Mouse (Mus musculus): ENCODE measurements around the gene Cachd1. TPM values are rescaled to one million over a fixed set of nuclear protein-coding genes. Genes with fewer than 3 reads are reported as not detected.
A peak's percentile ranks its signal among the peaks of the same experiment; 100 is the strongest.

The Cachd1 gene
- total RNA-seq (2021): 1 to 10 TPM; 3.5 to 4.8 TPM

DNA sequence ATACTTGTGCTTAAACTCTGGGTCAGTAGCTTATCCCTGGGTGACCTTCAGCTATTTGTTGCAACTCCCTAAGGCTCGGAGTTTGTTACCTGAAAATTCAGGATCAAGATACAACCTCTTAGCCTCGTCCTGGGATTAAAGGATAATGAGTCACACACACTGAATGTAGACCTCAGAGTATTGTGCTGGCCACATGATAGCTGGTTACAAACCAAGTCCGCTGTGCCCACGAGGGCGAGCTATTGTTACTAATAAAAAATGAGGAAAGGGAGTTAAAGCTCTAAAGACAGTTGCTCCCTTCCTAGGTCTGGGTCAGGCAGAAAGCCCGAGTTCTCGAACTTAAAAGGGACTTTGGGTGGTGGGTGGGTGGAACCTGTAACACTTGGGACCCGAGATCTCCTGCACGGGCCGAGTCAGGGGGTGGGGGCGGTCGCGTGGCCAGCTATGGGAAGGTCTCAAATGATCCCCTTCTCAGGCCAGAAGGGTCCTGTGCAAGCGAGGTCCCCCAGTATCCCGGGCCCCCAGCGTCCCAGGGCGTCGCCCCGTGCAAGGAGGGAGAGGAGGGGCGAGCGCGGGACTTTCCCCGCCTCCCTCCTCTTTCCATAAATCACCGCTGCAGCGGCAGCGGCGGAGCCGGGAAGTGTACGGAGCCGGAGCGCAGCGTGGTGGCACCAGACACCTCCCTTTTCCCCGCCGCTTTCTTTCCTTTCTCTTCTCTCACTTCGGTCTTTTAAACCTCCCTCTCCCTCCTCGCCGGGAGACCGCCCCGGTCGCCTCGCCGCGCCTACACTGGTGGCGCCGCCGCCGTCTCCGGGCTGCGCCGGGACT is at the start of gene Cachd1:
Gene Cachd1, plus strand, starts transcription at position 633 of the 828 bp plus-strand sequence.
- peak; percentile 72 to 79 for DNase-seq
- intact Hi-C loops (cut with DNase I): loop anchor here (5.0 kb wide), 2 partner anchors 91 to 211 kb away; no protein-coding TSS in a partner anchor

DNA sequence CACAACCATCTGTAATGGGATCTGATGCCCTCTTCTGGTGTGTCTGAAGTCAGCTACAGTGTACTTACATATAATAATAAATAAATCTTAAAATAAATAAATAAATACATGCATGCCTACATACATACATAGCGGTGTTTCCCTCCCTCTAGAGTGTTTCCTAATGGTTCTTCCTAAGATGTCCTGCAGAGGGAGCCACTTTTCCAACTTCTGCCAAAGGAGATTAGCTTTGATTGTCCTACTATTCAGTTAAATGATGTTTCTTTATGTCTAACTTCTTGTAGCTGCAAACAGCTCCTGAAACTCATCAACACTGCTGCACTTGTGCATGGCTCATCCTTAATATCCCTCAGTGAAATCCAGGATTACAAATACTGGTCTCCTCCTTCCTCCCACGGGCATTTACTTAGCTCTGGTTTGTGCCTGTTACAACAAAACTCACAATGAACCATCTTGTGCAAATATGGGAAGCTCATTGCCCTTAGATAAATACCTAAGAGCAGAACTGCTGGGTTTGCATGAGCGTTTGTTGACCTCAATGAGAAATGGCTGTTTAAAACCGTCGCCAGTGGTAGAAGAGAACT is 47.5 kb upstream of the Cachd1 start:
- DNase-seq: no peak
- intact Hi-C loops (cut with DNase I): loop anchor here (2.0 to 5.0 kb wide), 3 partner anchors 140 to 413 kb away; no protein-coding TSS in a partner anchor

DNA sequence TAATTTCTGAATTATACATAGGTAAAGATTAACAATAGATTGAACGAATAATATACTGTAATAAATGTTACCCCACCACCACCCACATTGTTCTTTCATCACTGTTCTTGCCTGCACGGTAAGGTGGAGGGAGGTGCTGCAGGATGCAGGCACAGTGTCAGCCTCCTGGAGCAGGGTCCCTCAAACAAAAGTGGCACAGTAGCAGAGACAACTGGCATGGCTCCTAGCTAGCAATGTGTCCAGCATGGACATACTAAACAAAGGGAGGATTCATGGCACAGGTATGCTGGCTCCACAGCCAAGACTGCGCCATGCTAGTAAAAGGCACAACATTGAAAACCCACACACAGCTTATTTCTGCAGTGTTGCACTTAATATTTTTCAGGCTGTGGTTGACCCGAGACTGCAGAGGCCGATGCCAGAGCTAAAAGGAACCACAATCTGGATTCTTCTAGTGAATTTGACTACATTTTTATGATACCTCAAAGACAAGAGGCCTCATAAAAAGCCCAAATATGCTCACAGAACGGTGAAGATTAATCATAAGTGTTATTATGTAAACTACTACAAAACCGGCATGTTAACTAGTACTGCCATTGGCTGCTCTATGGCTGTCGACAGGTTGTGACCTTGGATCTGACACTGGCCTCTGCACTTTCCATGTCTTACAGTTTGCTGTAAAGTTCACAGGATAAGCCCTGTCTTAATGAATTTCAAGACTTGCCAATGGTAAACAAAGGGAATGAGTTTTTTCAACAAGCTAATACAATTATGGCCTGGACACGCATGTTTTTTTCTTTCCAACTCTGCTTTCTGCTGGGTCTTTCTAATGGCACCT is 41.2 kb upstream of the Cachd1 start:
- intact Hi-C loops (cut with DNase I): no loop called here
- no peak for DNase-seq

DNA sequence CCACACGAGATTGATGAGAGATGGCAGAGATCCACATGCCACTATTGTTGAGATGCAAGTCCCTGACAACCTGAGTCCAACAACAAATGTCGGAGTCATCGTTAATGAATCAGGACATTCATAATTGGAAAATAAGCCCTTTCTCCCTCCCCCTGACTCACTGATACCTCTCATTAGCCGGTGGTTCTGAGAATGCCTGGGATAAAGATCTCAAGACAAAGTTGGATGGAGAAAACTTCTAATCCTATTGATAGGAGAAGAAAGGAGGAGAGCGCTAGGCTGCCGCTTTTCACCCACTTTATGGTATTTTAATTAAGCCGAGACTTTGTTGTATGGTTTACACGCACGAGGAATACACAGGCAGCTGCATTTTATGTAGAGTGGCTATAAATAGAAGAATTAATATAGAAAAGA is 40.5 kb upstream of the Cachd1 start:
- intact Hi-C loops (cut with DNase I): no loop called here
- no peak for DNase-seq

DNA sequence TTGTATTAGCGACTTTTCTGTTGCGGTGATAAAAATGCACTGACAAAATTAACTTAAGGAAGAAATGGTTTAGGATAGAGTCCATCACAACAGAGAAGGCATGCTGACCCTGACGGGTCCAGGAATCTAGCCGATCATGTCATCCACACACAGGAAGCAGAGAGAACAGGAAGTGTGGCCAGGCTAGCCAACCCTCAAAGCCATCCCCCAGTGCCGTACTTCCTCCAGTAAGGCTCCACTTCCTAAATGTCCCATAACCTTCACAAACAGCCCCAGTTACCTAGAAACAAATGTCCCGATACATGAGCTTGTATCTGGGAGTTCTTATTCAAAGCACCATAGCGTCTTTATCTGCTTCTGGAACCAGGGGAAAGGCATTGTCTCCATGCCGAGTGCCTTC is 32.9 kb upstream of the Cachd1 start:
- DNase-seq: no peak
- intact Hi-C loops (cut with DNase I): no loop called here

DNA sequence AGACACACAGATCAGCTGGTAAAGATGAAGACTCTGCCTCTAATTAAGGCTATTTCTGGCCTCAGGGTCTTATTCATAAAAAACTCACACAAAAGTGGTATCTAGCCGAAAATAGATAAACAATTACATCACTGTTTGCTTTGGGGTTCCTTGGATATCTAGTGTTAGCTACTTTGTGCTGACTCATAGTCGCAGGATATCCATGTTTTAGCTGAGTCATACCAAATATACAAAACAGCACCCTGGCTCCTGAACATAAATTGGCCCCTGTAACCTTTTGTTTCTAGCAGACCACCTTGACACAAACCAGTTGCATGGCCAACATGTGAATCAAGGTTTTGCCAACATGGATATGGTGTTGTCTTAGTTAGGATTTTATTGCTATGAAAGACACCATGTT is 24.2 kb upstream of the Cachd1 start:
- DNase-seq: no peak
- intact Hi-C loops (cut with DNase I): no loop called here

DNA sequence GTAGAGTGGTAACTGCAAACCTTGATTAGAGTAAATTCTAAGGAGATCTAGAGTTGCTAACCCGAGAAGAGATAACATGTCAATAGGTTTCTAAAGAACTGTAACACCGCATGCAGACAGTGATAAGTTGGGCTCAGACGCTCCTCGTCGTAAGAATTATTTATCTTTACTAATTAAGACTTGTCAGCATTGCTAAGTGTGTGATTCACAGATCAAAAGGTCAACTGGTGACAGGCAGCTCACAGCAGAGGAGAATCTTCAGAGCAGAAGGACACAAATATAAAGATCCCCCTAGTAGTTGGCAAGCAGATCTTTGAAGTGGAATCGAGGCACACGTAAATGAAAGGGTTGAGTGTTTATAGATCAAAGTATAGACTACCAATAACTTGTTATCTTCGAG is 20.8 kb upstream of the Cachd1 start:
- intact Hi-C loops (cut with DNase I): no loop called here

DNA sequence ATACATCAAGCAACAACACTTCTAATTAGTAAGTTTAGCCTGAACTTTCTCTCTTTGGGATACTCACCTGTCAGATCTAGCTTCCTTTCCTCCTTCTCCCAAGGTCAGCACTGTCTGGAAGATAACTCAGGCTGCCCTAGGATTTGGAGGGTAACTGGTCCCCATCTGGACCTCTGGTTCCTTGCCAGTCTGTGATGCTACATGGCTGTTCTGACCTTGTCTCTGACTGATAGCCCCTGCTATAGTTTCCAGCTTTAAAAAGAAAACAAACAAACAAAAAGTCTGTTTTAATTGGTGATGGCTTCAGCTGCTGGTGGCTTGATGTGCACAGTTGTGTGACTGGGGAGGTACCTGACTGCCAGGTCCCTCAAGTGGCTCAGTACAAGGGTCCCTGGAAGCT is 20.0 kb upstream of the Cachd1 start:
- no peak for DNase-seq
- intact Hi-C loops (cut with DNase I): no loop called here

More for the DNA sequence above, 20.8 kb upstream of the Cachd1 start:
- no peak for DNase-seq

DNA sequence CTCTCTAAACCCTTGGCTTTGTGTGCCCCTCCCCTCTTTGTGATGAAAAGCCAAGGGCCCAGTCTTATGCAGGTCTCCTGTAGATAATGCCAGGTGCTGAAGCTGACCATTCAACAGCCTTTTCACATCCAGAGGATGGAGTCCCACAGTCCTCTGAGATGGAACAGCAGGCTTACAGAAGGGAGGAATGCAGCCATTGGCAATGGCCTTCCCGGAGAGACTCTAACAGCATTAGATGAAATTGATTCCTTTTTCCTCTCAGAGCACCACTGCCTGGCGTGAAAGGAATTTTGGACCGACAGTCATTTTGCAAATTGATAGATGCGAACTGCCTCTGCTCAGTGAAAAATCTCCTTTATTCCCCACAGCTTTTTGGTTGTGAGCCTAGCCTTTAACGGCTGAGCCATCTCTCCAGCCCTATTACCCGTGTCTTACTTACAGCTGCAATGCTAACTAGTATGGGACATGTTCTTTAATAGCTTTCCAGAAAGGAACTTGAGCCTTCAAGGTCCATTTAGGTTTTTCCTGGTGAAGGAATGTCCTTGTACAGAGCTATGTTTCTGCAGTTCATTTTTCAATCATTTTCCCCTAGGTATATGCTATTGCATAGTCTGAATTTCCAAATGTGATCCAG is 18.1 kb upstream of the Cachd1 start:
- DNase-seq: no peak
- intact Hi-C loops (cut with DNase I): no loop called here

DNA sequence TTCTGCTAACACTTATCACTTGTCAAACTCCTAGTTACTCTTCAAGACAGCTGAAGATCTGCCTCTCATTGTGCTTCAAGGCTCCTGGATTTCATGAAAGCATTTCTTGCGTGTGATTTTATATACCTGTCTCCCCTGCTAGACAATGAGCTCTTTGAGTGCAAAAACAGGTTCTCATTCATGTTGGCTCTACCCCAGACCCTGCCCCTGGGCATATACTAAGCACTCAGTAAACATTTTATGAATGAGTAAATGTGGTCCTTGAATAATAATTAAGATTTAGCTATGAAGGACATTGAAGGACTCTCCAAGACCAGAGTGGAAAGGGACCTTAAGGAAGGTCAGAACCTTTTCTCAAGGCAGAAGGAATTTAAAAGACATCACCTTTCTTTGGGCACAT is 16.9 kb upstream of the Cachd1 start:
- DNase-seq: no peak
- intact Hi-C loops (cut with DNase I): no loop called here

DNA sequence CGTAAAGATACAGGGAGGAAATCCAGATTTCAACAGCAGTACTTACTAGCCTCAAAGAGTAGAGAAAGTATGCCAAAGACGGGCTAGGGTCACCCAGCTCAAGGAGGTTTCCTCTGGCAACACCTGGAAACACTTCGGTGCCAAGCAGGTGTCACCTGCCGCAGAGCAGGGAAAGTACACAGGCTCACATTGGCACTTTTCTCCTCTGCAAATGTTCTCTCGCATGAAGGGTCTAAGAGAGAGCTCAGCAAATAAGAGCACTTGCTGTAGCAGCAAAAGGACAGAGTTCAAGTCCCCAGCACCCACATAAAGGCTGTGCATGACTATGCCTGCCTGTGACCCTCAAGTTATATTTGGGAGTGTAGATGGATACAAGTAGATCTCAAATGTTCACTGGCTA is 16.1 kb upstream of the Cachd1 start:
- intact Hi-C loops (cut with DNase I): no loop called here
- DNase-seq: no peak

DNA sequence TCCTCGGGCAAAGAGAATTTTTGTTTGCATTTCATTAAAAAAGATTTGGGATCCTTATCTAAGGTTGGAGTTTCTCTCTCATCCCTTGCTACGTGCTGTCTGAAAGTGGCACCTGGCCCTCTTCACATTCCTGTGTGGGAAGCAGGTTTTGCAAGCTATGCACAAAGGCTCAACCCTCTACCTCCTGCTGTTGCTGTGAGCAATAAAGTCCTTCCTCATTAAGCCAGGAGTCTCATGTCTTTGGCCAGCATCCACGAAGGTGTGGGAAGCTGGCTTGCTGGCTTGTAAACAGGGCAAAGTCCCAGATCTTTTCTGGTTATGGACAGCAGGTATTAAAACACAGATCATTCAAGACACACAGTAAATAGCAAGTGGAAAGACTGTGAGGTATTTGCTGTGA is 7.9 kb upstream of the Cachd1 start:
- DNase-seq: no peak
- intact Hi-C loops (cut with DNase I): no loop called here

DNA sequence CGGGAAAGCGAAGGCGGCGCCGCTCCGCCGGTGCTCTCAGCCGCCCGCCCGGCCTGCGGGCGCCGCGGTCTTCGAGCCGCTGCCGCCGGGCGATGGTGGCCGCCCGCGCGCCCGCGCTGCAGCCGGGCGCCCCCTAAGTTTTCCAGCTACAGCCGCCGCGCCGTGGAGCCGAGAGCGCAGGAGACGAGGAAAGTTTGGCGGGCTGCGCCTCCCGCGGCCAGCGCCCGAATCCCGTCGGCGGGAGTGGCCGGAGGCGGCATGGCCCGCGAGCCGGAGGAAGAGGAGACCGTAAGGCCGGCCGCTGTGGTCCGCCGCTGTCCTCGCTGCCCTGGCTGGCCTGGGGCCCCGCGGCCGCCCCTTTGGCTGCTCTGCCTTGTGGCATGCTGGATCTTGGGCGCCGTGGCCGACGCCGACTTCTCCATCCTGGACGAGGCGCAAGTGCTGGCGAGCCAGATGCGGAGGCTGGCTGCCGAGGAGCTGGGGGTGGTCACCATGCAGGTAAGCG is 448 bp downstream of the Cachd1 start:
- peak in 1 of 2 experiments; percentile 65 for DNase-seq
- intact Hi-C loops (cut with DNase I): loop anchor here (5.0 kb wide), 2 partner anchors 90 to 210 kb away; no protein-coding TSS in a partner anchor

DNA sequence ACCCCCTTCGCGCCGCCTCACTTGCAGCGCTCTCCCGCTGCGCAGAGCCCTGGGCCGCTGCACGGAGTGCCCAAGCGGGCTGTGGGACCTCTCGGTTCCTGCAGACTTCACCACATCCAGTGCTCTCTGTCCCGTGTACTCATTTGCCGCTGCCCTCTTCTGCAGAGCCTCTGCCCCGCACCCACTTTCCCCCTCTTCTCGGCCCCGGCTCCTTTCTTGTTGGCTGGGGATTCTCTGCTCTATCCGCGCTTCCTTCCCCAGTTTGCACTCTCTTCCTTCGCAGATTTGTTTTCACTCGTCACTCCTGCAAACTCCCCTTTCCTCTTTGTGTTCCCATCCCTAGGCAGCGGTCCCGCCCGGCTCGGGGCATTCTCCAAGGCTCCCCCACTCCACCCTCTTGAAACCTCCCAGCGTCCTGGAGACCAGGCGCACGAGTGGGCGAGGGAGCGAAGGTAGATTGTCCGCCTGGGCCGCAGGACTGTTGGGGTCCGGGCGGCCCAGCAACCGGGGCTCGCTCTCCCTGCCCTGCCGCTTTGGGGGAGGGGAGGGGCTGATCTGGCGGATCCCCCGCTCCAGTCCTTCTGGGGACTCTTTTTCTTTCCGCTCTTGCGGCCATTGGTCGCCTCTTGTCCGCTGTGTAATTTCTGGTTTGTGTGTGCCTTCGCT is 1.0 kb downstream of the Cachd1 start:
- intact Hi-C loops (cut with DNase I): loop anchor here (5.0 kb wide), 2 partner anchors 90 to 210 kb away; no protein-coding TSS in a partner anchor
- DNase-seq: peak; percentile 40 to 52

DNA sequence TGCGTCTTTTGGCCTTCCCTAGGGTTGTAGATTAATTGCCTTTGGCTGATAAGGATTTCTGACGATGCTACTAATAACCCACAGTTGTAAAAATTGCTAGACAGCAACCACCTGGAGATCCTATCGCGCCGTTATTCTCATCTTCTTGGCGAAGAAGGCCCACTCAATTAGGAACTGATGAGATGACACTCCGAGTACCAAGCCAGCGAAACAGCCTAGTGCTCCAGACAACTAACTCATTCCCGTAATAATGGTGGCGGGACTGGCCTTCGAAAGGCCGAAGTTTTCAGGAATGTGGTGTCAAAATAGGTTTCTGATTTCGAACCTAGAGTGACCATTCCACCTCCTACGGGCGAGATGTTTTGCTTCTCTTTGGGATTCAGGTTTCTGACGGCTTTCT is 1.6 kb downstream of the Cachd1 start:
- intact Hi-C loops (cut with DNase I): loop anchor here (5.0 kb wide), 2 partner anchors 89 to 209 kb away; no protein-coding TSS in a partner anchor
- DNase-seq: no peak

DNA sequence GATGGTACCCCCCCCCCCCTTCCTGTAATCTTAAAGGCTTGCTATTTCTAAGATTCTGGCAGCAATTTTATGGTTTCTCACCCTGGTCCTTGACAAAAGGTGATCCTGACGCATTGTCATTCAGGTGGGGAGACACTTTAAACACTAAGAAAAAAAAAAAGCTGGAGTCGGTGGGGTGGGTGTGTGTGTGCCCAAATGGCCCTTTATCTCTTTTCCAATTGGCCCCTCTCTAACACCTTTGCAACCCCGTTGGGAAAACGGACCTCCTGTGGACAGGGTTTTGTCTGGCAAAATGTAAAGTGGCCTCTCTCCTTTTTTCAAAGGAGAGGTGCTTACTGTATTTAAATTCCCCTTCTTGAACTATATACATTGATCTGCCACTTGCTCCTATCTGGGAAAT is 2.5 kb downstream of the Cachd1 start:
- DNase-seq: no peak
- intact Hi-C loops (cut with DNase I): loop anchor here (5.0 kb wide), 2 partner anchors 88 to 208 kb away; no protein-coding TSS in a partner anchor

DNA sequence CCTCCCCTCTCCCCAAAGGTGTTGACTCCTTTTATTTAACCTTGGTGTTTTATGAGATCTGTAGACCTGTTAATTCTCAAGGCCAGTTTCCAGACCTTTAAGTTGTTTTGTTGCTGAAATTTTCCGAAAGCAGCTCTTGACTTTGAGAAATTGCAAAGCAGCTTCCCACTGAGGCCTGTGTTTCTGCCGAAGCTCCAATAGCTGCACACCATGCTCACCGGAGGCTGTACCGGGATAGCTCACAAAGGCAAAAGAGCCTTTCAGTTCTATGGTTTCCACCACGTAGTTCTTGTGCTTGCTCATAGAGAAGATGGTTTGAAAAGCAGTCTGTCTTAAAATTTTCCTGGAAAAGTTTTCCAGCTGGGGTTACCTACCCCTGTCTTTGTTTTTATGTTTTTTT is 3.2 kb downstream of the Cachd1 start:
- DNase-seq: no peak
- intact Hi-C loops (cut with DNase I): loop anchor here (5.0 kb wide), 2 partner anchors 88 to 208 kb away; no protein-coding TSS in a partner anchor

DNA sequence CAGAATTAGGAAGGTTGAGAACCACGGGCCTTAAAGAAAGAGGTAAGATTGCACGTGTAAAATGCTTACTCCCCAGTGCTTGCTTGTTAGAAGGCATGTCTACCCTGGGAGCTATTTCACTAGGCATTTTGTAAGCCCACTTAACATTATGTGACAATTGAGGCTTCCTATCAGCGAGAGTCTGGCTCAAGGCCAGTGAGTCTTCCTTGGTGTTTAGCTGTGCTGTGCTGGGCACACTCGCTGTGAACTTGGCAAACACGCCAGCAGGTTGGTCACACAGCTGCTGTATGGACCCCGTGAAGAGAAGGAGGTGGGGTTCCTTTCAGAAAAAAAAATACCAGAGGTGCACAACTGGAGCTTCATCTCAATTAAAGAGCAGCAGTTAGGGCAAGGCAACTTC is 4.4 kb downstream of the Cachd1 start:
- intact Hi-C loops (cut with DNase I): no loop called here
- DNase-seq: no peak

DNA sequence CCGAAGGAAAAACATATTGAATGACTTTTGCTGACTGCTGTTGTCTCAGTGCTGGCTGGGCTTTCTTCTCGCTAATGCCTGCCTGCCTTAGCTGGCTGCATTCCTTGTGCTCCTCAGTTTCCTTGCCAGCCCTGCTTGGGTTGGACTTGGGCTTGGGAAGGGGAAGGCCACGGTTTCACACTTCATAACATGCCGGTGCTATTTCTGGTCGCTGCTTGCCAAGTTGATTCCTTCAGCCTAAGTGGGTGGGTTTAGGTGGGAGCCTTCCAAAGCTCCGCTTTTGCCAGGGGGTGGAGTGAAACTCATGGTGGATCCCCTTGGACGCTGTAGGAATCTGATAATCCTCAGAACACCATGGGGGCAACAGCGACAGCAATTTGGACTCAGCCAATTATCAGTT is 5.9 kb downstream of the Cachd1 start:
- peak; percentile 22 to 30 for DNase-seq
- intact Hi-C loops (cut with DNase I): no loop called here

DNA sequence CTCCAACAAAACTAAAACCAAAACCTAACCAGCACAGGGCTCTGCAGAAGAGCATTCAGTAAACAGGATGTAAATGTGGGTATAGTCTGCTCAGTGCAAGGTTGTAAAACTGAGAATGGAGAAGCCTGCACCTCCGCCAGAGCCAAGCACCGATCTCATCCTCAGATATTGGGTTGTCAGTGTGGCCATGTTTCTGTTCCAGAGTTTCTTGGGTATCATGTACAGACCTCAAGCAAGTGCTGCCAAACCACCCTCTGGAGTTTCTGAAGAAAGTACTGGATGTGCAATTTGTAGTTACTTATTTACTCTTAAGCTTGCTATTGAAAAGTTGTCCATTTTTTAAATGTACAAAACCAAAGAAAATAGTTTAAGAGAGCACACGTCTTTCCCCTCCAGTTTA is 6.4 kb downstream of the Cachd1 start:
- no peak for DNase-seq
- intact Hi-C loops (cut with DNase I): no loop called here
